Mouse (Mus musculus): Measurements from ENCODE around the gene Oas2. TPM values are rescaled to one million over a fixed set of nuclear protein-coding genes. Genes with fewer than 3 reads are reported as not detected.

Oas2 gene
- polyA plus RNA-seq, 1 experiment from 2014 or later, result 0.43 TPM

GRCm38 (mm10) chr5:120682982-120683771 is 66.5 kb downstream of the Oas2 start:
- no peak overlapping the region for H3K9ac ChIP-seq (replicated peaks; ENCODE audit: low read length)
- peaks cover 2% of the 10 kb centered on the region; the same call in 1 of the 2 replicates for H3K4me1 ChIP-seq (ENCODE audit: control insufficient read depth, insufficient read depth, low read length)
- no peaks in the 10 kb centered on the region for H3K36me3 ChIP-seq (replicated peaks; ENCODE audit: control insufficient read depth, insufficient read depth, low read depth, low read length)
- no peak overlapping the region for H3K4me3 ChIP-seq (ENCODE audit: low read depth, low read length)
- no peak for DNase-seq (ENCODE audit: low spot score)
- no peak overlapping the region; the same call in 1 of the 2 replicates for H3K4me2 ChIP-seq (ENCODE audit: low read depth, low read length)
- 9% methylated on average over 24 of the region's 24 CpGs for WGBS
- no peaks in the 10 kb centered on the region for H3K9me3 ChIP-seq (replicated peaks; ENCODE audit: control insufficient read depth, low read length)
- ATAC-seq (replicated peaks; ENCODE audit: insufficient number of reproducible peaks, low FRiP score, low TSS enrichment, low read depth), result no peak
- H3K27ac ChIP-seq (replicated peaks; ENCODE audit: low read depth, low read length), result no peak overlapping the region
- peaks cover 18% of the 10 kb centered on the region for H3K27me3 ChIP-seq (ENCODE audit: control insufficient read depth, insufficient read depth, low read length)

- Histone ChIP-seq H3K9ac (replicated peaks; ENCODE audit: low read length) (no peak overlapping the region), H3K4me3 (ENCODE audit: low read depth, low read length) (no peak overlapping the region), H3K4me1 (ENCODE audit: control insufficient read depth, insufficient read depth, low read length) (peaks cover 2% of the 10 kb centered on the region; the same call in 1 of the 2 replicates), H3K27ac (replicated peaks; ENCODE audit: low read depth, low read length) (no peak overlapping the region), H3K4me2 (ENCODE audit: low read depth, low read length) (no peak overlapping the region), H3K36me3 (replicated peaks; ENCODE audit: control insufficient read depth, insufficient read depth, low read depth, low read length) (no peaks in the 10 kb centered on the region), H3K27me3 (ENCODE audit: control insufficient read depth, insufficient read depth, low read length) (peaks cover 18% of the 10 kb centered on the region), H3K9me3 (replicated peaks; ENCODE audit: control insufficient read depth, low read length) (no peaks in the 10 kb centered on the region)
- ATAC-seq (replicated peaks; ENCODE audit: insufficient number of reproducible peaks, low FRiP score, low TSS enrichment, low read depth) (no peak), DNase-seq (ENCODE audit: low spot score) (no peak)
- 90% methylated on average over 18 of the region's 18 CpGs for WGBS
Observed at GRCm38 (mm10) chr5:120680918-120681317, 68.7 kb downstream of the Oas2 start.

Other genes starting within 250 kb of the Oas2 start
- gene Plbd2, start 246.2 kb downstream of the Oas2 start, polyA plus RNA-seq (2014; fragmentation: Nextera tagmentation; extraction: Ambion mirVana), result 20.9 and 25.3 TPM in 2 replicates
- 1.3 and 1.8 TPM in 2 replicates for gene Slc8b1, start 238.7 kb downstream of the Oas2 start, polyA plus RNA-seq (2014; fragmentation: Nextera tagmentation; extraction: Ambion mirVana)
- 9.6 and 11.2 TPM in 2 replicates for gene Tpcn1, start 161.2 kb downstream of the Oas2 start, polyA plus RNA-seq (2014; fragmentation: Nextera tagmentation; extraction: Ambion mirVana)
- 0.31 and 0.55 TPM in 2 replicates for gene Iqcd, start 160.8 kb downstream of the Oas2 start, polyA plus RNA-seq (2014; fragmentation: Nextera tagmentation; extraction: Ambion mirVana)
- gene Rita1, start 137.3 kb downstream of the Oas2 start, polyA plus RNA-seq (2014; fragmentation: Nextera tagmentation; extraction: Ambion mirVana), result 8.3 and 8.8 TPM in 2 replicates
- gene Ddx54, start 137.1 kb downstream of the Oas2 start, polyA plus RNA-seq (2014; fragmentation: Nextera tagmentation; extraction: Ambion mirVana), result 28.9 and 29.7 TPM in 2 replicates
- gene Cfap73, start 115.6 kb downstream of the Oas2 start, polyA plus RNA-seq (2014; fragmentation: Nextera tagmentation; extraction: Ambion mirVana), result not detected in 2 replicates
- gene Rasal1, start 101.0 kb downstream of the Oas2 start, polyA plus RNA-seq (2014; fragmentation: Nextera tagmentation; extraction: Ambion mirVana), result 0.34 TPM in 1 of 2 replicates, not detected in the other
- gene Dtx1, start 37.9 kb downstream of the Oas2 start, polyA plus RNA-seq (2014; fragmentation: Nextera tagmentation; extraction: Ambion mirVana), result 3.3 TPM in 2 replicates
- gene Oas3, start 27.8 kb upstream of the Oas2 start, polyA plus RNA-seq (2014; fragmentation: Nextera tagmentation; extraction: Ambion mirVana), result not detected in 2 replicates
- not detected in 2 replicates for gene Oas1e, start 45.7 kb upstream of the Oas2 start, polyA plus RNA-seq (2014; fragmentation: Nextera tagmentation; extraction: Ambion mirVana)
- 0.24 and 0.27 TPM in 2 replicates for gene Oas1c, start 62.7 kb upstream of the Oas2 start, polyA plus RNA-seq (2014; fragmentation: Nextera tagmentation; extraction: Ambion mirVana)
- not detected in 2 replicates for gene Oas1f, start 97.5 kb upstream of the Oas2 start, polyA plus RNA-seq (2014; fragmentation: Nextera tagmentation; extraction: Ambion mirVana)
- not detected in 2 replicates for gene Oas1h, start 111.6 kb upstream of the Oas2 start, polyA plus RNA-seq (2014; fragmentation: Nextera tagmentation; extraction: Ambion mirVana)
- gene Oas1g, start 137.8 kb upstream of the Oas2 start, polyA plus RNA-seq (2014; fragmentation: Nextera tagmentation; extraction: Ambion mirVana), result not detected in 2 replicates
- 0.61 and 1.2 TPM in 2 replicates for gene Oas1a, start 157.7 kb upstream of the Oas2 start, polyA plus RNA-seq (2014; fragmentation: Nextera tagmentation; extraction: Ambion mirVana)
- gene Oas1d, start 164.7 kb upstream of the Oas2 start, polyA plus RNA-seq (2014; fragmentation: Nextera tagmentation; extraction: Ambion mirVana), result not detected in 2 replicates

All from embryonic facial prominence, embryonic 11.5 days (tissue).